ENCODE assay signal across 8 mouse cellular contexts in genomic region chr9:44084659-44085229, GRCm38 (mm10). TPM values are rescaled to one million over a fixed set of nuclear protein-coding genes. Genes with fewer than 3 reads are reported as not detected.
DNase-seq lines count a peak whose midpoint lies in the region; ATAC-seq and TF ChIP-seq lines count a peak whose summit lies in the region.

No protein-coding gene starts in this region.

- H3K4me3 ChIP-seq in embryonic facial prominence, embryonic 15.5 days (replicated peaks) = peak overlapping the region; percentile 57
- peak overlapping the region; percentile 78 for H3K4me3 ChIP-seq in heart, embryonic 10.5 days
- peak overlapping the region; percentile 65 for H3K4me3 ChIP-seq in kidney, embryonic 15.5 days (replicated peaks)
- H3K4me3 ChIP-seq in liver, adult 2 months (ENCODE audit: insufficient read depth, low read depth, low read length) = peak overlapping the region; percentile 84

- peak; percentile 92 for DNase-seq in layer of hippocampus, adult 11-12 months (ENCODE audit: low spot score)
- DNase-seq in layer of hippocampus, adult 9-10 months (ENCODE audit: low spot score) = no peak
- peak; percentile 95 for DNase-seq in heart, embryonic 10.5 days (ENCODE audit: low spot score)
- peak; percentile 68 for DNase-seq in liver, adult 2 months (ENCODE audit: extremely low read depth, low read depth, low spot score)
- peak; percentile 86 to 88 for DNase-seq in spleen, postnatal 36 days (ENCODE audit: low spot score in 2 of 2)

- WGBS in embryonic facial prominence, embryonic 15.5 days = under 1% methylated on average over 61 of the region's 62 CpGs
- under 1% methylated on average over 62 of the region's 62 CpGs for WGBS in heart, embryonic 10.5 days
- WGBS in kidney, embryonic 15.5 days = under 1% methylated on average over 55 of the region's 62 CpGs
- whole genome bisulfite sequencing in liver, adult 2 months = under 1% methylated on average over 60 of the region's 62 CpGs

- H3K9ac ChIP-seq in embryonic facial prominence, embryonic 15.5 days = peak overlapping the region; percentile 47
- peak overlapping the region; percentile 73 for H3K9ac ChIP-seq in kidney, embryonic 15.5 days
- H3K9ac ChIP-seq in liver, adult 2 months (ENCODE audit: low read depth, low read length) = peak overlapping the region; percentile 97

- H3K27me3 ChIP-seq in embryonic facial prominence, embryonic 15.5 days = peaks cover 7% of the 10 kb centered on the region; the same call in 1 of the 2 replicates
- H3K27me3 ChIP-seq in heart, embryonic 10.5 days (ENCODE audit: insufficient read depth, poor library complexity, severe bottlenecking) = peaks cover 31% of the 10 kb centered on the region; the same call in 1 of the 2 replicates
- peaks cover 20% of the 10 kb centered on the region for H3K27me3 ChIP-seq in kidney, embryonic 15.5 days
- H3K27me3 ChIP-seq in liver, adult 2 months (ENCODE audit: control insufficient read depth, insufficient read depth, low read length) = no peaks in the 10 kb centered on the region

- no peak for TF ChIP-seq CTCF in liver, adult 2 months (IDR thresholded peaks at IDR 0.05; ENCODE audit: low read depth, low read length)

- H3K27ac ChIP-seq in embryonic facial prominence, embryonic 15.5 days (replicated peaks) = no peak overlapping the region
- peak overlapping the region; percentile 92 for H3K27ac ChIP-seq in heart, embryonic 10.5 days
- peak overlapping the region; percentile 71 for H3K27ac ChIP-seq in kidney, embryonic 15.5 days
- peak overlapping the region; percentile 96 for H3K27ac ChIP-seq in liver, adult 2 months (replicated peaks; ENCODE audit: insufficient read depth, low read depth, low read length)

- TF ChIP-seq POLR2A in liver, adult 2 months (IDR thresholded peaks at IDR 0.05; ENCODE audit: extremely low read depth, insufficient read depth, low read length) = peak; percentile 94

- ATAC-seq in embryonic facial prominence, embryonic 15.5 days (ENCODE audit: insufficient number of reproducible peaks, low FRiP score, low TSS enrichment, low read depth) = peak; percentile 76
- peak; percentile 61 for ATAC-seq in kidney, embryonic 15.5 days (replicated peaks; ENCODE audit: low FRiP score)
- ATAC-seq in monocyte, adult 5-6 weeks (replicated peaks; ENCODE audit: insufficient number of reproducible peaks, low FRiP score, low TSS enrichment, poor library complexity, severe bottlenecking) = peak; percentile 32; the same call in 1 of the 2 replicates

- peaks cover 6% of the 10 kb centered on the region; the same call in 1 of the 2 replicates for H3K79me2 ChIP-seq in liver, adult 2 months (ENCODE audit: control insufficient read depth, insufficient read depth, low read length)

- H3K4me1 ChIP-seq in embryonic facial prominence, embryonic 15.5 days = peaks cover 75% of the 10 kb centered on the region
- H3K4me1 ChIP-seq in heart, embryonic 10.5 days = peaks cover 89% of the 10 kb centered on the region
- H3K4me1 ChIP-seq in kidney, embryonic 15.5 days = peaks cover 88% of the 10 kb centered on the region
- H3K4me1 ChIP-seq in liver, adult 2 months (ENCODE audit: control insufficient read depth, insufficient read depth, low read length) = peaks cover 19% of the 10 kb centered on the region

- H3K9me3 ChIP-seq in embryonic facial prominence, embryonic 15.5 days (replicated peaks) = no peaks in the 10 kb centered on the region
- no peaks in the 10 kb centered on the region for H3K9me3 ChIP-seq in heart, embryonic 10.5 days
- no peaks in the 10 kb centered on the region for H3K9me3 ChIP-seq in kidney, embryonic 15.5 days (replicated peaks)

- no peaks in the 10 kb centered on the region for H3K36me3 ChIP-seq in embryonic facial prominence, embryonic 15.5 days
- peaks cover 11% of the 10 kb centered on the region; the same call in 1 of the 2 replicates for H3K36me3 ChIP-seq in heart, embryonic 10.5 days
- H3K36me3 ChIP-seq in kidney, embryonic 15.5 days = no peaks in the 10 kb centered on the region
- peaks cover under 1% of the 10 kb centered on the region; the same call in 1 of the 2 replicates for H3K36me3 ChIP-seq in liver, adult 2 months (ENCODE audit: control insufficient read depth, insufficient read depth, low read length)

- peak overlapping the region; percentile 99 for H3K4me2 ChIP-seq in embryonic facial prominence, embryonic 15.5 days (replicated peaks)
- peak overlapping the region; percentile 99 for H3K4me2 ChIP-seq in kidney, embryonic 15.5 days

RNA-seq across cellular contexts. Expression of gene Mfrp, which starts 16.8 kb away (rescaled TPM):
- 0.08 and 0.20 TPM in 2 replicates for polyA plus RNA-seq in embryonic facial prominence, embryonic 15.5 days (2015; fragmentation: Nextera tagmentation; extraction: Ambion mirVana)
- polyA plus RNA-seq in heart, embryonic 10.5 days (2016; fragmentation: Nextera tagmentation; extraction: Ambion mirVana) = 0.21 TPM in 1 of 2 replicates, not detected in the other
- 0.13 TPM in 1 of 2 replicates, not detected in the other for polyA plus RNA-seq in kidney, embryonic 15.5 days (2015; fragmentation: Nextera tagmentation; extraction: Ambion mirVana)
- total RNA-seq in liver, adult 2 months (2014; rRNA removed) = under 0.01 TPM in 1 of 2 replicates, not detected in the other
- not detected in 2 replicates for polyA plus RNA-seq in liver, adult 2 months (2012; rRNA removed)
- total RNA-seq in monocyte, adult 5-6 weeks (2017) = not detected in 3 replicates

RNA-seq across cellular contexts. Expression of gene Usp2, which starts 17.9 kb away (rescaled TPM):
- polyA plus RNA-seq in embryonic facial prominence, embryonic 15.5 days (2015; fragmentation: Nextera tagmentation; extraction: Ambion mirVana) = 28.2 and 29.5 TPM in 2 replicates
- 36.1 and 59.0 TPM in 2 replicates for polyA plus RNA-seq in heart, embryonic 10.5 days (2016; fragmentation: Nextera tagmentation; extraction: Ambion mirVana)
- 31.9 and 36.8 TPM in 2 replicates for polyA plus RNA-seq in kidney, embryonic 15.5 days (2015; fragmentation: Nextera tagmentation; extraction: Ambion mirVana)
- total RNA-seq in liver, adult 2 months (2014; rRNA removed) = 9.9 and 13.6 TPM in 2 replicates
- polyA plus RNA-seq in liver, adult 2 months (2012; rRNA removed) = 1.6 and 3.1 TPM in 2 replicates
- total RNA-seq in monocyte, adult 5-6 weeks (2017) = 2.1 to 8.6 TPM (median 5.6 TPM) in 3 replicates

RNA-seq across cellular contexts. Expression of gene C1qtnf5, which starts 22.3 kb away (rescaled TPM):
- polyA plus RNA-seq in embryonic facial prominence, embryonic 15.5 days (2015; fragmentation: Nextera tagmentation; extraction: Ambion mirVana) = 5.3 and 6.0 TPM in 2 replicates
- polyA plus RNA-seq in heart, embryonic 10.5 days (2016; fragmentation: Nextera tagmentation; extraction: Ambion mirVana) = 0.50 TPM in 1 of 2 replicates, not detected in the other
- 4.5 and 5.2 TPM in 2 replicates for polyA plus RNA-seq in kidney, embryonic 15.5 days (2015; fragmentation: Nextera tagmentation; extraction: Ambion mirVana)
- 2.7 and 3.0 TPM in 2 replicates for total RNA-seq in liver, adult 2 months (2014; rRNA removed)
- 5.6 and 5.7 TPM in 2 replicates for polyA plus RNA-seq in liver, adult 2 months (2012; rRNA removed)
- total RNA-seq in monocyte, adult 5-6 weeks (2017) = not detected in 3 replicates

RNA-seq across cellular contexts. Expression of gene Gm49380, which starts 28.6 kb away (rescaled TPM):
- 0.27 and 0.46 TPM in 2 replicates for polyA plus RNA-seq in embryonic facial prominence, embryonic 15.5 days (2015; fragmentation: Nextera tagmentation; extraction: Ambion mirVana)
- polyA plus RNA-seq in heart, embryonic 10.5 days (2016; fragmentation: Nextera tagmentation; extraction: Ambion mirVana) = 0.07 and 0.18 TPM in 2 replicates
- polyA plus RNA-seq in kidney, embryonic 15.5 days (2015; fragmentation: Nextera tagmentation; extraction: Ambion mirVana) = 0.17 and 0.21 TPM in 2 replicates
- 0.09 TPM in 1 of 2 replicates, not detected in the other for total RNA-seq in liver, adult 2 months (2014; rRNA removed)
- not detected in 2 replicates for polyA plus RNA-seq in liver, adult 2 months (2012; rRNA removed)
- not detected in 3 replicates for total RNA-seq in monocyte, adult 5-6 weeks (2017)

RNA-seq across cellular contexts. Expression of gene Rnf26, which starts 28.6 kb away (rescaled TPM):
- polyA plus RNA-seq in embryonic facial prominence, embryonic 15.5 days (2015; fragmentation: Nextera tagmentation; extraction: Ambion mirVana) = 68.0 and 69.8 TPM in 2 replicates
- polyA plus RNA-seq in heart, embryonic 10.5 days (2016; fragmentation: Nextera tagmentation; extraction: Ambion mirVana) = 53.6 and 55.8 TPM in 2 replicates
- 70.9 and 78.3 TPM in 2 replicates for polyA plus RNA-seq in kidney, embryonic 15.5 days (2015; fragmentation: Nextera tagmentation; extraction: Ambion mirVana)
- 3.1 and 5.0 TPM in 2 replicates for total RNA-seq in liver, adult 2 months (2014; rRNA removed)
- 16.7 and 19.0 TPM in 2 replicates for polyA plus RNA-seq in liver, adult 2 months (2012; rRNA removed)
- 3.8 to 7.1 TPM (median 5.7 TPM) in 3 replicates for total RNA-seq in monocyte, adult 5-6 weeks (2017)

Comparison
In these comparisons a context has a peak if more than half of its experiments do, and no peak if none do; other contexts are left out.
1. H3K9ac ChIP-seq: peak in every context shown above with its lines; median percentile 97 in liver, adult 2 months; 73 in kidney, embryonic 15.5 days; 47 in embryonic facial prominence, embryonic 15.5 days.